Mouse (Mus musculus): ENCODE data around the gene 1600012H06Rik.
"Not testable (repeated sequence)": the region's sequence is repeated elsewhere in the genome, so short reads cannot be mapped to it uniquely, and the experiment has no call there.

The 1600012H06Rik gene

GRCm38 (mm10) chr17:14943009-14943728 lies at the start of gene 1600012H06Rik, which contains the start of gene Wdr27:
1600012H06Rik (plus strand) TSS chr17:14943184.
Wdr27 (minus strand) TSS chr17:14943158.
- DNase-seq, result peak; percentile 99

DNA sequence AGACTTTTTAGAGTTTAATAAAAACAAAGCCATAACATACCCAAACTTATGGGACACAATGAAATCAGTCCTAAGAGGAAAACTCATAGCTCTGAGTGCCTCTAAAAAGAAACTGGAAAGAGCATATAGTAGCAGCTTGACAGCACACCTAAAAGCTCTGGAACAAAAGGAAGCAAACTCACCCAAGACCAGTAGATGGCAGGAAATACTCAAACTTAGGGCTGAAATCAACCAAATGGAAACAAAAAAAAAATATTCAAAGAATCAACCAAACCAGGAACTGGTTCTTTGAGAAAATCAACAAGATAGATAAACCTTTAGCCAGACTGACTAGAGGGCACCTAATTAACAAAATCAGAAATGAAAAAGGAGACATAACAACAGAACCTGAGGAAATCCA lies 47.9 kb upstream of the 1600012H06Rik start:
- not testable (repeated sequence) for DNase-seq

DNA sequence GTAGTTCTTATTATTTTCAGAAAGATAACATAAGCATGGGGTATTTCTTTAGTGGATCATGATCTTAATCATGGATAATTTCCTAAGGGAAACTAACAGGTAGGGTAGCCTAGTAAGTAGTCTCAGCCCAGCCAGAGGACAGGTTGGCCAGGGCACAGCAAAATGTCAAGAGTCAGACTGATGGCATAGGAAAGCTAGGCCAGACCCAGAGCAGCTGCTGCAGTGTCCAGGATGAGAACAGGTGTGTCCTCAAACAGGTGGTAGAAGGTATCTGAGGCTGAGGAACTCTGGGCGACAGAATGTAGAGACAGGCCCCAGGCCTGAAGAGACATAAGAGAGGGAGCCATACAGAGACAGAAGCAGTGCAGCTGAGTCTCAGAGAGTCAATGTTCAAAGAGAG lies 44.0 kb upstream of the 1600012H06Rik start:
- no peak for DNase-seq

DNA sequence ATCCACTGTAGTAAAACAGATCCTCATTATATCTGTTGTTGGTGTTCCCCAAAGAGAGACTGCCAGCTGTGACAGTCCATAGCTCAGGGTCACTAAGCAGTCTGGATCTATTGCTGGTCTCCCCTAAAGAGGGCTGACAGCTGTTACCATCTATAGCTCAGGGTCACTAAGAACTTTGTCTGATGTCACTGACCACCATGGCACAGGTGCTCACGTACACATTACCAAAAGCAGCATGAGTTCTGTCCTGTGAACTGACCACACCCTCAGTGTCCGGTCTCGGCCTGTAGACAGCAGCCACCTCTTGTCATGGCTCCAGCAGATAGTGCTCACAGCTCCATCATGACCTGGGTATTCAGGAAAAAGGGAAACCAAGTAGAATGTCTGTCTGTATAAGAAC lies 39.8 kb upstream of the 1600012H06Rik start:
- no peak for DNase-seq

DNA sequence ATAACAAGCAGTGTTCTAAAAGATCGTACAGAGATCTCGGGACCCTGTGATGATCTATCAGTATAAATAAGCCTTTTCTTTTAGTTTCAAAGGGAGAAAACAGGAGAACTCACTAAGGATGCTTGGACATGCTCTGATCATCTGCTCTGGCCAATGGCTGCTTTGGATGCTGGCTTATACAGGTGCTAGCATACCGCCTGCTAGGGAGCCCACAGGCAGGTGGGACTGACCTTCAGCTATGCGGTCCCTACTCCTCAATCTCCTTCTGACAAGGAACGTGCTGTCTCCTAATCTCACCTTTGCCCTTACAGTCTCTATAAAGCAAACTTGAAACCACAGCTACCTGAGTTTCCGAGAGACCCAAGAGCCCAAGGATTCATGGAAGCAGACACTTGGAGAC lies 38.8 kb upstream of the 1600012H06Rik start:
- DNase-seq, result no peak

DNA sequence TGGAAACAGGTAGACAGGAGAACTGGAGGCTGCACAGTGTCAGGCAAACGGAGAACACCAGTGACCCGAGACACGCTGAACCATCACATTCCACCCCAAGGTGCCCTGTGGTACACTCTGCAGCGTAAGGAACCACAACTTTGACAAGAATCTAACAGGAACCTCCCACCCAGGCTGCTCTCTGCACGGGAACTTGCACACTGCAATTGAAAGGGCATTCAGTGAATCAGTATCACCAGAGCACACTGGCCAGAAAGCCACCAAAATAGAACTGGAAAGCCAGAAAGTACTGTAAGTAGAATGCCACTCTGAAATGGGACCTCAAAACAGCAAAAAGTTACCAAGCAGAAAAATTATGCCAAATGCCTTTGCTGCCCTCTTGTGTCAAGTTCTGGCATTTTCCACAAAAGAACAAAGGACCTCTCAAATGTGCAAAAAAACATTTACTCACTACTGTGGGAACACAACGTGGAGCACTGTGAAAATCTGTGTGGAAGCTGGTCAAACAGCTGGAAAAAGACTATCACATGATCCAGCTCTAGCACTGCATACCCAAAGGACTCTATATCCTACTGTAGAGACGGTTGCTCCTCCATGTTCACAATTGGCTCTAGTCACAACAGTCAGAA lies 38.2 kb upstream of the 1600012H06Rik start:
- peak in 1 of 2 experiments; percentile 78 for DNase-seq

DNA sequence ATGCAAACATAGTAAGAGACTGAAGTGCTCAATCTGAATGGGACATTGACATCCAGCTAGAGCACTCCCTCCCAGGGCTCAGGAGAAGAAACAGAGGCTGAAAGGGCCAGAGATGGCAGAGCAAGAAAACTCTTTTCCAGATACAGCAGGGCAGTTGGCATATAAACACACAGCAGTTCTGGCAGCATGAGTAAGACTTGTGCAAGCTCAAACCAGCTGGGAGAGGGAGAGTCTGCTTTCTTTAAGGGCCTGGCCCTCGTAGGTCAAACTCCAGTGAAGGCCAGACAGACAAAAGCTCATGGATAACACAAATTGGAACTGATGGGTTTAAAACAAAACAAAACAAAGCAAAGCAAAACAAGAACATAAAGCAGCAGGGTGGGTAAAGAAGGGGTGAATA lies 36.4 kb upstream of the 1600012H06Rik start:
- DNase-seq, result no peak

- DNase-seq, result no peak
Observed at GRCm38 (mm10) chr17:14907136-14907535, 35.8 kb upstream of the 1600012H06Rik start.

DNA sequence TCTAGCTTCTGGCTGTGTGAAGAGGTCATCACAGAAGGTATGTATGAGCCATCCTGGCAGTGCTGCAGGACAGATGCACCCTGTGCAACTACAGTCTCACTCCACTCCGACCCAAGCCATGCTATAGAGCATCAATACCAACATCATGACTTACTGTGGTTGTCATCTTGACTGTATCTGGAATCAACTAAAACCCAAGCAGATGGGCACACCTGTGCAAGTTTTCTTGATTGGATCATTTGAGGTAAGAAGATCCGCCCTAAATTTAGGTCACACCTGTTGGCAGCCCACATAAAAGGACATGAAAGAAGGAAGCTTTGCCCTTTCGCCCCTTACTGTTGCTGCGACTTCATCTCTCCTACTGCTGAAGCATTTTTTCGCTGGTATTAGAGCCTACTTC lies 33.7 kb upstream of the 1600012H06Rik start:
- DNase-seq, result no peak

DNA sequence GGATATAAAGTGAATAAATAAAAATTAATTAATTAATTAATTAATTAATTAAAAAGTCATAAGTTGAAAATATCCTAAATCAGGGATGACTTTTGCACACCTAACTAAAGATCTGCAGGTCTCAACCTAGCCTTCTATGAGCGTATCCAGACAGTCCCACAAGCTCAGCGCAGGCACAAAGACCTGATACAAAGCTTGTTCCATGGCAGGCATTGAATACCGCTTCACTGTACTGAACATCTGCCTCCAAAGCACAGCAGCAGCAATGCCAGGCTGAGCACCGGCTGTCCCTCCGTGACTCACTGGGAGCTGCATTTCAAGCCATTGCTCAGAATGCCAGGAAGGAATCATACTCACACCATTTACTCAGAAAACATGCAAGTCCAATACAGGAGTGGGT lies 32.2 kb upstream of the 1600012H06Rik start:
- no peak for DNase-seq

DNA sequence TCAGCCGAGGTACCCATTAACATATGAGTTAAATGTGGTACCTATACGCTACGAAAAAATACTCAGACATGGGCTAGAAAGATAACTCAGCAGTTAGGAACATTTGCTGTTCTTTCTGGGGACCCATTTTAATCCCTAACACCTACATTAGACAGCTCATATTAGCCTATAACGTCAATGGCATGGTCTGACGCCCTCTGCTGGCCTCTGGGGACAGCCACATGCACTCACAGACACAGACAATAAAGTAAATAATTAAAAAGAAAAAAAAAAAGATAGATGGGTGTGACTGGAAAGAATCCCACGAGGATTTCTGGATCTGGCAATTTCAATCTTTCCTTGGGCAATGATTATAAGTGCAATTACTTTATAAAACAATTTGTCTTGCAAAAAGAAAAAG lies 30.6 kb upstream of the 1600012H06Rik start:
- DNase-seq, result no peak

DNA sequence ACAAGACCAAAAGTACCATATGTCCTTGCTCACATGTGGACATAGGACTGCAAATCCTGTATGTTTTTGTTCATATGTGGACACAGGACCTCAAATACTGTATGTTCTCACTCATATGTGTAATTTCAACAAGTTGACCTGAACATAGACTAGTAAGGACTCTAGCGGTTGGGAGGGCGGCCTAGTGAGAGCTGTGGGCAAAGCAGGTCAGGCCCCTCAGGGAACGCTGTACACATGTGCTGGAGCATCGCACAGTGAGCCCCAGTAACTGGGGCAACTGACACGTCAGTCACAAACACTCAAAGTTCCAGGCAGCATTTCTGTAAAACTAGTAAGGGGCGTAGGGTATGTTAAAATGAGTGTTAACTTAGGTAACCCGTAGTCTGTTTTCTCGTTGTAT lies 30.0 kb upstream of the 1600012H06Rik start:
- no peak for DNase-seq

DNA sequence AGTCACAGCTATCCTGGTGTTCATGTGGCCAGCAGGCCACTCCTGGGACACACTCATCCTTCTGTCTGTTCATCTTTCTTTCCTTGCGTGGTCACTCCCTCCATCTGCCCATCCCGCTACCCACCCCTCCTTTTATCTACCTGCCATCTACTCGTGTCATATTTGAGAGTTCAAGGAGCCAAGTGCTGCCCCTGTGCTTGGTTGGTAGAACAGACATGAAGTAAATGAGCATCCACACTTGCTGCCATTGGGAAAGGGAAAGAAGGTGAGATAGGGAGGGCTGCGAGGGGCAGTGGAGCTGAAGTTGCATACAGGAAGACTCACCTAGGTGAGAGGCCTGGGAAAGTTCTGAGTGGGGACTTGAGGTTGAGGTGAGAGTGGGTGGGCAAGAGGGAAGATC lies 28.6 kb upstream of the 1600012H06Rik start:
- no peak for DNase-seq

- DNase-seq, result no peak
Observed at GRCm38 (mm10) chr17:14917866-14918265, 25.1 kb upstream of the 1600012H06Rik start.

- DNase-seq, result no peak
Observed at GRCm38 (mm10) chr17:14921582-14921981, 21.4 kb upstream of the 1600012H06Rik start.

GRCm38 (mm10) chr17:14927644-14928218 lies 15.3 kb upstream of the 1600012H06Rik start:
- DNase-seq, result no peak

- DNase-seq, result no peak
Observed at GRCm38 (mm10) chr17:14928631-14929030, 14.4 kb upstream of the 1600012H06Rik start.

- no peak for DNase-seq
Observed at GRCm38 (mm10) chr17:14930697-14931096, 12.3 kb upstream of the 1600012H06Rik start.

DNA sequence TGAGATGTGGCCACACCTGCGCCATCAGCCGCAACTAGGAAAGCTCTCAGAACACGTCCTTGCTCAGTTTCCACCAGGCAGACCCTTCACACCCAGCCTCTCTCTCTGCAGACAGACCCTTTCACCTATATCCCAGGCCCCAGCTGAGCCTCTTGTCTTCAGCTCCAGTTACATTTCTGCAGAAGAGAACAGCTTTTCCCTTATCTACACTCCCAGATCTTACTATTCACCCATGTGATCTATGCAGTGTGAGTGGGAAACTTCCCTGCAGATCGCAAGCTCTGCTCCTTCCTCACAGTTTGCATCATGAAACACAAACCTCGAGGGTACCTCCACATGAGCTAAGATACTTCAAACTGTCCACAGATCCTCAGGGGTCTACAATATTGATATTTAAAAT lies 11.5 kb upstream of the 1600012H06Rik start:
- no peak for DNase-seq

- DNase-seq, result not testable (repeated sequence)
Observed at GRCm38 (mm10) chr17:14935280-14935679, 7.7 kb upstream of the 1600012H06Rik start.

- DNase-seq, result no peak
Observed at GRCm38 (mm10) chr17:14935841-14936605, 7.0 kb upstream of the 1600012H06Rik start.

DNA sequence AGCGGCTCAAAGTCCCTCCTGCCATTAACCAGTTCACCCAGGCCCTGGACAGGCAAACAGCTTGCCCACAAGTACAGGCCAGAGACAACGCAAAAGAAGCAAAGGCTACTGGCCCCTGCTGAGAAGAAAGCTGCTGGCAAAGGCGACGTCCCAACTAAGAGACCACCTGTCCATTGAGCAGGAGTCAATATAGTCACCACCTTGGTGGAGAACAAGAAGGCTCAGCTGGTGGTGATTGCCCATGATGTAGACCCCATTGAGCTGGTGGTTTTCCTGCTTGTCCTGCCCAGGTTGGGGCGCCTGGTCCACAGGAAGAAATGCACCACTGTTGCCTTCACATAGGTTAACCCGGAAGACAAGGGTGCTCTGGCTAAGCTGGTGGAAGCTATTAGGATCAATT lies 803 bp upstream of the 1600012H06Rik start:
- DNase-seq, result not testable (repeated sequence)

DNA sequence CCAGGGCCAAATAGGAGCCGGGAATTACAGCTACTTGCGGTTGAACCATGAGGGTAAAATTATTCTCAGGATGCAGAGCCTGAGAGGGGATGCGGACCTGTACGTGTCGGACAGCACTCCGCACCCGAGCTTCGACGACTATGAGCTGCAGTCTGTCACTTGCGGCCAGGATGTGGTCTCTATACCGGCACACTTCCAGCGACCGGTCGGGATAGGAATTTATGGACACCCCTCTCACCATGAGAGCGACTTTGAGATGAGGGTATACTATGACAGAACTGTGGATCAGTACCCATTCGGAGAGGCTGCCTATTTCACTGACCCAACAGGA lies 710 bp downstream of the 1600012H06Rik start:
- no peak for DNase-seq

DNA sequence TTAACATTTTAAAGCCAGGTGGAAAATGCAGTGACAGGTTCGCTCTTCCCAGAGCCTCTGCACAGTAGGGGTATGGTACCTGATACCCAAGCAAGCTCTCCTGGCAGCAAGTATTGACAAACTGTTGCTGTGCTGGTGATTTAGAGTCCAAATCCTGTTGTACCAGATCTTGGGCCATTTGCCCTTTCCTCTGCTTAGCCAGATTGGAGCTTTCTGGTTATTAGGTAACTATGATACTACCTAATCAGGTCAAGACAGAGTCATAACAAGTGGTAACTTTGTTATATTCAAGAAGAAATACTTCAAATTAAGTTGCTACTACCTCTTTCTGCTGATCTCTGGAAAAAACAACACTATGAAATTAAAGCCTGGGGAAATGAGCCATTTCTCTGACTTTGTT lies 1.6 kb downstream of the 1600012H06Rik start:
- DNase-seq, result no peak
